Mouse (Mus musculus): ENCODE results near the gene Tlr7. TPM values are rescaled to one million over a fixed set of nuclear protein-coding genes. Genes with fewer than 3 reads are reported as not detected.
"Not testable (repeated sequence)": the region's sequence is repeated elsewhere in the genome, so short reads cannot be mapped to it uniquely, and the experiment has no call there.

Gene Tlr7
- not detected in 2 replicates for polyA plus RNA-seq (2011; ENCODE audit: insufficient read depth, insufficient read length, low read depth, missing spikeins)

DNA sequence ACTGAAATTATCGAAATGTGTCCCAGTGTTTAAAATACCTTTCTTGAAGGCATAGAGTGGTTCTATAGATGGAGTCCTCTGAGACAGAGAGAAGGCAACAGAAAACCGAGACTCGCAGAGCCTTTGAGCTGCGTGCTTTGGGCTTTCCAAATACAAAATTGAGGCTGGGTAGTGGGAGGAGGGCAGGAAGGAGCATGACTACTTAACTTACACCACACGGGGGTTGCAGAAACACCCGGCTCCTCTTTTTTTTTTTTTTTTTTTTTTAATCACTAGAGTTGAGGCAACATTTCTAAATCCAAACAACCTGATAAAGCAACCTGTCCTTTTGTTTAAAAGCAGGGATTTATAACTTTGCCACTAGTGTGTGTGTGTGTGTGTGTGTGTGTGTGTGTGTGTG is at the start of gene Tlr7:
Gene Tlr7, minus strand, starts transcription at position 160 of the 400 bp plus-strand sequence.
- H3K9me3 ChIP-seq (replicated peaks; ENCODE audit: control insufficient read depth, insufficient read depth, low read length, poor library complexity, severe bottlenecking), result no peaks in the 10 kb centered on the region
- H3K27ac ChIP-seq (ENCODE audit: insufficient read depth, low read length), result no peak within 1 kb of the TSS
- no peak for TF ChIP-seq POLR2A (IDR thresholded peaks at IDR 0.05; ENCODE audit: insufficient read depth, low read length)
- no peak for TF ChIP-seq CTCF (IDR thresholded peaks at IDR 0.05; ENCODE audit: low read depth, low read length)
- TF ChIP-seq EP300 (IDR thresholded peaks at IDR 0.05; ENCODE audit: insufficient read depth, low read depth, low read length), result no peak
- H3K27me3 ChIP-seq (ENCODE audit: control insufficient read depth, insufficient read depth, low read length, poor library complexity, severe bottlenecking), result no peaks in the 10 kb centered on the region
- H3K4me1 ChIP-seq (ENCODE audit: control insufficient read depth, insufficient read depth, low read length), result no peaks in the 10 kb centered on the region
- H3K4me3 ChIP-seq (ENCODE audit: low read depth, low read length), result no peak within 1 kb of the TSS
- no peak within 1 kb of the TSS for H3K9ac ChIP-seq (ENCODE audit: low read depth, poor library complexity, severe bottlenecking)
- no peaks in the 10 kb centered on the region for H3K36me3 ChIP-seq (ENCODE audit: control insufficient read depth, insufficient read depth, low read length, poor library complexity, severe bottlenecking)

DNA sequence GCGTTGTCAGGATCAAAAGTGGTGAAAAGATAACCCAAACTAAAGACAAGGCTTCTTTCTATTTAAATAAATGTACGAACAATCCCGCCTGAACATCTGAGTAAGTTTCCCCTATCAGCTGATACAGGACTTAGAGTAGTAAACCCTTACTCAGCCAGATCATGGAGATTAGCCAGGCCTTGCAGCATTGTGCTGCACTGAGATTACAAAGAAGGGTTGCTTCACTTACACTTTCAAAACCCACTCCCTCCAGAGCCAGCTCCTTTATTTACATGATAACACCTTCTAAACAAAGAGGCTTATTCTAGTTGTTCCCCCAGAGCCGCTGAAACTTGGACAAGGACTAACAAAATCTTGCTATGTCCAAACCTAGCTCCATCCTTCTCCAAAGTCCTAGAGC is 49.7 kb upstream of the Tlr7 start:
- H3K4me3 ChIP-seq (ENCODE audit: low read depth, low read length), result no peak overlapping the region
- H3K9ac ChIP-seq (ENCODE audit: low read depth, poor library complexity, severe bottlenecking), result no peak overlapping the region
- no peak overlapping the region for H3K27ac ChIP-seq (ENCODE audit: insufficient read depth, low read length)
- H3K36me3 ChIP-seq (ENCODE audit: control insufficient read depth, insufficient read depth, low read length, poor library complexity, severe bottlenecking), result no peaks in the 10 kb centered on the region
- peaks cover 2% of the 10 kb centered on the region for H3K4me1 ChIP-seq (ENCODE audit: control insufficient read depth, insufficient read depth, low read length)
- TF ChIP-seq CTCF (IDR thresholded peaks at IDR 0.05; ENCODE audit: low read depth, low read length), result no peak
- no peak for TF ChIP-seq POLR2A (IDR thresholded peaks at IDR 0.05; ENCODE audit: insufficient read depth, low read length)
- no peak for TF ChIP-seq EP300 (IDR thresholded peaks at IDR 0.05; ENCODE audit: insufficient read depth, low read depth, low read length)
- no peaks in the 10 kb centered on the region for H3K9me3 ChIP-seq (replicated peaks; ENCODE audit: control insufficient read depth, insufficient read depth, low read length, poor library complexity, severe bottlenecking)
- H3K27me3 ChIP-seq (ENCODE audit: control insufficient read depth, insufficient read depth, low read length, poor library complexity, severe bottlenecking), result no peaks in the 10 kb centered on the region

DNA sequence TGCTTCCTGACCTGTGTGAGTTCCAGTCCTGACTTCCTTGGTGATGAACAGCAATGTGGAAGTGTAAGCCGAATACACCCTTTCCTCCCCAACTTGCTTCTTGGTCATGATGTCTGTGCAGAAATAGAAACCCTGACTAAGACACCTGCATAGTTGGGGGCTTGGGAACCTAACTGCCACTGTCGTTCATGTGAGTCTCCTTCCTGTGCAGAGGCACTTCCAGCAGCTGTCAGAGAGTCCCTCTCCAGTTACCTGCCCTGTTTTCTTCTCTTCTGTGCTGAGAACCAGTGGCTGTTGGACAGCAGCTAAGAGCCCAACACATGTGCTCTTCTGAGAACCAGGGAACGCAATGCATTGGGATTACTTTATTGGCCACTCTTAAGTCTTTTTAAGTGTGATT is 30.9 kb upstream of the Tlr7 start:
- not testable (repeated sequence) for H3K27ac ChIP-seq (ENCODE audit: insufficient read depth, low read length); H3K36me3 ChIP-seq (ENCODE audit: control insufficient read depth, insufficient read depth, low read length, poor library complexity, severe bottlenecking); H3K4me1 ChIP-seq (ENCODE audit: control insufficient read depth, insufficient read depth, low read length); H3K9me3 ChIP-seq (replicated peaks; ENCODE audit: control insufficient read depth, insufficient read depth, low read length, poor library complexity, severe bottlenecking); H3K4me3 ChIP-seq (ENCODE audit: low read depth, low read length); H3K9ac ChIP-seq (ENCODE audit: low read depth, poor library complexity, severe bottlenecking); H3K27me3 ChIP-seq (ENCODE audit: control insufficient read depth, insufficient read depth, low read length, poor library complexity, severe bottlenecking)

DNA sequence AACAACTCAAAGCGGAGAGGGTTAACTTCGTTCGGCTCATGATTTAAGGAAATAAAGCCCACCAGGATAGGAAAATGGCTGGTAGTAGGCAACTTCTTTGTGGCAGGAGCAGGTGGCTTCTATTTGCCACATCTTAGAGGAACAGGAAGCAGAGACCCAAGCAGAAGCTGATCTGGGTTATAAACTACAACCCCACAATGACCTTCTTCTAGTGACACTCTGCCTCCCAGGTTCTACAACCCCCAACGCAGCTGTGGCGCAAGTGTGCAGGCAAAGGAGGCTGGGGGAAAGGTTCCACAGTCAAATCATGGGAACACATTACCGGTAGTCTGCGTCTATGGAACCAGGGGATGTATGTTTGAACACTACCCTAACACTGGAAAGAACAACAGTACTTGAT is 29.3 kb upstream of the Tlr7 start:
- H3K9ac ChIP-seq (ENCODE audit: low read depth, poor library complexity, severe bottlenecking), result no peak overlapping the region
- H3K27me3 ChIP-seq (ENCODE audit: control insufficient read depth, insufficient read depth, low read length, poor library complexity, severe bottlenecking), result no peaks in the 10 kb centered on the region
- H3K9me3 ChIP-seq (replicated peaks; ENCODE audit: control insufficient read depth, insufficient read depth, low read length, poor library complexity, severe bottlenecking), result no peaks in the 10 kb centered on the region
- H3K4me1 ChIP-seq (ENCODE audit: control insufficient read depth, insufficient read depth, low read length), result no peaks in the 10 kb centered on the region
- no peak overlapping the region for H3K27ac ChIP-seq (ENCODE audit: insufficient read depth, low read length)
- H3K36me3 ChIP-seq (ENCODE audit: control insufficient read depth, insufficient read depth, low read length, poor library complexity, severe bottlenecking), result no peaks in the 10 kb centered on the region; the same call in 1 of the 2 replicates
- H3K4me3 ChIP-seq (ENCODE audit: low read depth, low read length), result no peak overlapping the region
- TF ChIP-seq EP300 (IDR thresholded peaks at IDR 0.05; ENCODE audit: insufficient read depth, low read depth, low read length) (no peak), CTCF (IDR thresholded peaks at IDR 0.05; ENCODE audit: low read depth, low read length) (no peak), POLR2A (IDR thresholded peaks at IDR 0.05; ENCODE audit: insufficient read depth, low read length) (no peak)

DNA sequence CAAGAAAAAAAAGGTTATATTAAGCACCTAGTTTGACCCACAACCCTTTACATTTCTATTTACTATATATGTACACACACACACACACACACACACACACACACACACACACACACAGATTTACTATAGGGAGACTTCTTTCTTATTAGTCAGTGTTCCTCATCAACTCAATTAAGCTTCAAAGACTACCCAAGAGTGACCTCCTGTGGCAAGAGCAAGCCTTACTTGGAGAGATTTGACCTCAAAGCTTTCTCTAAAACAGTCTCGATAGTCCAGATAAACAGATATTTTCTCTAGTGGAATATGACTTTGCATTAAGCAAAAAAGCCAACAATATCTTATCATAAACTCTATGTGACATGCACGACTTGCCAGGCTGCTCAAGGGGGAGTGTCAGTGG is 27.1 kb upstream of the Tlr7 start:
- Histone ChIP-seq H3K9me3 (replicated peaks; ENCODE audit: control insufficient read depth, insufficient read depth, low read length, poor library complexity, severe bottlenecking) (no peaks in the 10 kb centered on the region), H3K27me3 (ENCODE audit: control insufficient read depth, insufficient read depth, low read length, poor library complexity, severe bottlenecking) (no peaks in the 10 kb centered on the region), H3K9ac (ENCODE audit: low read depth, poor library complexity, severe bottlenecking) (no peak overlapping the region), H3K4me3 (ENCODE audit: low read depth, low read length) (no peak overlapping the region), H3K4me1 (ENCODE audit: control insufficient read depth, insufficient read depth, low read length) (no peaks in the 10 kb centered on the region), H3K36me3 (ENCODE audit: control insufficient read depth, insufficient read depth, low read length, poor library complexity, severe bottlenecking) (no peaks in the 10 kb centered on the region; the same call in 1 of the 2 replicates), H3K27ac (ENCODE audit: insufficient read depth, low read length) (no peak overlapping the region)
- TF ChIP-seq CTCF (IDR thresholded peaks at IDR 0.05; ENCODE audit: low read depth, low read length) (no peak), POLR2A (IDR thresholded peaks at IDR 0.05; ENCODE audit: insufficient read depth, low read length) (no peak), EP300 (IDR thresholded peaks at IDR 0.05; ENCODE audit: insufficient read depth, low read depth, low read length) (no peak)

DNA sequence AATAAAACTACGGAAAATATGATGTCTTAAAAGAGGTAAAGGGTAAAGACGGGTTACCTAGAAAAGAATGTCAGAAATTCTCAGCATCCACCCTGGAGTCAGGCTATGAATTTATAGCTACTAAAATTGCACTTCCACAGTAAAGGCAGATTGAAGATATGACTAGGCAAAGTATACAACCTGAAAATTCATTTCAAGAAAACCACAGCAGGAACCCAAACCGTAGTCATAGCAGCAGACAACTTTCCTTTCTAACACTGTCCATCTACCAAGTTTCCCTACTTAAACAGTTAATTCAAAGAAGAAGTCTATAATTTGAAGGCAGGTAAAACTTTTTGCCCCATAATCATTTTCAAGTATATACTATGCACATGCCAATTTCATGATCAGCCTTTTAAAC is 25.6 kb upstream of the Tlr7 start:
- H3K9me3 ChIP-seq (replicated peaks; ENCODE audit: control insufficient read depth, insufficient read depth, low read length, poor library complexity, severe bottlenecking), result no peaks in the 10 kb centered on the region
- no peak for TF ChIP-seq EP300 (IDR thresholded peaks at IDR 0.05; ENCODE audit: insufficient read depth, low read depth, low read length)
- TF ChIP-seq POLR2A (IDR thresholded peaks at IDR 0.05; ENCODE audit: insufficient read depth, low read length), result no peak
- no peak for TF ChIP-seq CTCF (IDR thresholded peaks at IDR 0.05; ENCODE audit: low read depth, low read length)
- H3K27ac ChIP-seq (ENCODE audit: insufficient read depth, low read length), result no peak overlapping the region
- H3K4me1 ChIP-seq (ENCODE audit: control insufficient read depth, insufficient read depth, low read length), result no peaks in the 10 kb centered on the region
- no peak overlapping the region for H3K9ac ChIP-seq (ENCODE audit: low read depth, poor library complexity, severe bottlenecking)
- H3K4me3 ChIP-seq (ENCODE audit: low read depth, low read length), result no peak overlapping the region
- no peaks in the 10 kb centered on the region for H3K27me3 ChIP-seq (ENCODE audit: control insufficient read depth, insufficient read depth, low read length, poor library complexity, severe bottlenecking)
- H3K36me3 ChIP-seq (ENCODE audit: control insufficient read depth, insufficient read depth, low read length, poor library complexity, severe bottlenecking), result no peaks in the 10 kb centered on the region

Measured in ES-Bruce4 (cell line).